Mouse (Mus musculus): ENCODE measurements at regions not wholly inside any gene's neighbourhood (a gene's known extent, or its start where the extent isn't known, plus 50 kb on each side); places are given as distances from the start of the nearest gene placed in this dataset.

DNA sequence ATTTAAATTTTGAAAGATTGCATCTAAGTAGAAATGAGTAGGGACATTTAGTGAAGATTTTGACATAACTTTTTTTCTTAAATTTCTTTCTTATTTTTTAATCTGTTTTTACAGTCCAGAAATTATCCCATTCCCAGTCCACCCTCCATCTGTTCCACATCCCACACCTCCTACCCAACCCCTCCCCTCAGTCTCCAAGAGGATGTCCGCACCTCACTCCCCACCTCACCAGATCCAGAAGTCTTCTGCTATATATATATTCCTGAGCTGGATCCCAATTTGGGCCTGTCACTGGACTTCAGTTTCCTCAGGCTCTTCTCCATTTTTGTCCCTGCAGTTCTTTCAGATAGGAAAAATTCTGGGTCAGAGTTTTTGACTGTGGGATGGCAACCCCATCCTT lies 3879.6 kb upstream of the Gm7489 start:
- ATAC-seq (ENCODE audit: low TSS enrichment): 0 out of 2 replicates have a peak, but pooled peaks have one; percentile 62

DNA sequence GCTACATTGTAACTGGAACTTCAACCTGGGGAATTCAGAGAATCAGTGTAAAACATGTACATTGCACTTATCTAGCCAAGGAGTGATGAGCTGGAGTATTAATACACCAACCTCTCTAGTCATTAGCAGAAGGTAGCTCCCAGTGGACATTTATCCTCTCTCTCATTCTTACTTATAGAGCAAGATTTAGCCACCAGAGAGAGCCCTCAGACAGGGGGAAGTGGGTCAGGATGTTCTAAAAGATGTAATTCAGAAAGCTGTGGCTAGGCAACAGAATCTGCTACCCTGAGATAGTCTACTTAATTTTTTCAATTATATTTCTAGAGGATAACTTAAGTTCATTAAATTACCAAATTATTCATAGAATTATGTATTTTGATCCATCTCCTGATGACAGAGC lies 3838.1 kb upstream of the Gm7489 start:
- ATAC-seq (ENCODE audit: low TSS enrichment): no peak

GRCm38 (mm10) chr15:50053468-50053867 lies 3831.2 kb upstream of the Gm7489 start:
- peak; percentile 100 for ATAC-seq (ENCODE audit: low TSS enrichment)

DNA sequence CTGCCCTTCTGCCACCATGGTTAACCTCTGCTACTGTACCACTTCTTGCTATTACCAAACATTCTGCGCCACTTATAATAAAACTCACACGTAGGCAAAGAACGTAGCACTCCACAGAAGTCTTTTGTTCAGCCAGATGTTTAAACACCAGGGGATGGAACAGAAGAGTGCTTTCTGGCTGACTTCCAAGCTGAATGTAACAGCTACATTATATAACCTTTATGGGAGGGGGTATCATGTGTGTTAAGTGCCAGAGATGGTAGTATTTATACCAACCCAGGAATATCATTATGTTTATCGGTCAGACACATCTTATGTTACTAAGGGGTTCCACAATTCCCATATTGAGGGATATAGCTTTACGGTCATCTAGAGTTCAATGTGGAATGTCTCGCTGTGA lies 3830.8 kb upstream of the Gm7489 start:
- ATAC-seq (ENCODE audit: low TSS enrichment): no peak

- ATAC-seq (ENCODE audit: low TSS enrichment): no peak
Observed at GRCm38 (mm10) chr15:50078246-50078645, 3806.5 kb upstream of the Gm7489 start.

GRCm38 (mm10) chr15:50082428-50082827 lies 3802.3 kb upstream of the Gm7489 start:
- peak; percentile 50; the same call in 1 of the 2 replicates for ATAC-seq (ENCODE audit: low TSS enrichment)

DNA sequence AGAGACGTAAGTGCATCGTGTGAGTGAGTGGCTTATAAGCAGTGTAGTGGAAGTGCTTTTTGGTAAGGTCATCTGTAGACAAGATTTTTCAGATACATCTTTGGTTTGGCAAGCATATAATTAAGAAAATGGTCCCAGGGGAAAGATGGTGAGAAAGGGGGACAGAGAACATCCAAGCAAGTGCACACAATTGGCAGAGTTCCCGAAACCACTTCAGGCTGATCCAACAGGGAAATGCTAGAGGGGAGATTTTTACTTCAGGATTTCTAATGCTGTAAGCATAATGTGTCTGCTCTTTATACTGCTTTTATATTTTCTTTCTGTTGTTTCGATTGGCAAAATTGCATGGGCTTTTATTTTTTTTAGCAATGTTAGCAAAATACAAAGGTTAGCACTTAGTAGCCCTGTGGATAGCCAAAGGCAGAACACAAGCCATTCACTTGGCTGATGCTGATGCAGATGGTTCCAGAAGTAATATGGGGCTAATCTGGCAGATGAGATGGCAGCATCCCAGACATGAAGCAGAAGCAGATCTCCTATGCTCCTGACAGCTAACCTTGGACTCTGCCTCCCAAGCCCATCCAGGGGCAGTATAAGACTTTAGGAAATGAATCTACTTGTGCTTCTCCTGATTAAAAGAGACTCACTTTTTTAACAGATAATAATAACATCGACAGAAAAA lies 3782.0 kb upstream of the Gm7489 start:
- no peak for ATAC-seq (ENCODE audit: low TSS enrichment)

DNA sequence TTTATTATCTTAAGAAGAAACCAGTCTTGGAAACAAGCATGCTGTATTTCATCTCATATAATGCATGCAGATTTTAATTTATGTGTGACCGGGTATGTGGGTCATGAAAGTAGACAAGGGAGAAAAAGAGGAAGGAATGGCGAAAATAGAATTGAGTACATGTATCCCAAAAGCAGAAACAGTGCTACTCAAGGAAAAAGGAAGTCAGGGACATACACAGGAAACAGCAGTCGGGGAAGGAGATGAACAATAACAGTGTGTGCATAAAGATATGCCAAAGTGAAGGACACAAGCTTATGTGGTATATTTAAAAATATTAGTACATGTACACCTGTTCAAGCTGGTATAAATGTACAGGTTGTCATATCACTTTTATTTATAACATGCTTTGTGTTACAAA lies 3775.8 kb upstream of the Gm7489 start:
- peak; percentile 44; the same call in 1 of the 2 replicates for ATAC-seq (ENCODE audit: low TSS enrichment)

GRCm38 (mm10) chr15:50153863-50154262 lies 3730.8 kb upstream of the Gm7489 start:
- no peak for ATAC-seq (ENCODE audit: low TSS enrichment)

- ATAC-seq (ENCODE audit: low TSS enrichment): no peak
Observed at GRCm38 (mm10) chr15:50172276-50172772, 3712.4 kb upstream of the Gm7489 start.

DNA sequence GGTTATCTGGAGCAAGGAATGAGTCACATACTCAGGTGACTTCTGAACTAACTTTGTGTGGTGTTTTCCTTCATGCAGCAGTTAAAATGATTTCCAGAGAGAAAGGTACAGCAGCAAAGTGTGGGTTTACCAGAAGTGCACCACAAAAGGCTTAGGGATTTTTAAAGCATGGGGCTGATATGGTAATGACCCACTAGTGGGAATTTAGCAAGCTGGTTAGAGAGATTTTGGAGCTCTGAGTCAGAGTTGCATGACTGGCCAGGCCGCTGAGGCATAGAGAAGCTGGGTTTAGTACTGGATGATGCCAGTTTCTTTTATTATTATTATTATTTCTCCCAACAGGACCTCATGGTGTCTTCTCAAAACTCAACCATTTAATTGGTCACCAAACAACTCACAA lies 3701.5 kb upstream of the Gm7489 start:
- no peak for ATAC-seq (ENCODE audit: low TSS enrichment)

All from frontal cortex, adult (tissue).